Mouse (Mus musculus) stomach, postnatal 0 days (tissue): ENCODE measurements around the gene Dnaaf5. TPM values are rescaled to one million over a fixed set of nuclear protein-coding genes. Genes with fewer than 3 reads are reported as not detected.

Experiments
- ATAC-seq: fragments of 200-750 bp; cut with Nextera tagmentation; 2 replicates; pipeline ENCODE4 v1.8.0; 2017; ENCODE audit not compliant: low FRiP score, low TSS enrichment
- DNase-seq: peaks from one replicate; pipeline ENCODE4 v3.0.0-alpha.2; 2016; ENCODE audit warnings: low spot score
- H3K27ac ChIP-seq: fragments of 300-500 bp; sonication (generic); replicated peaks from 2 replicates; pipeline ENCODE4 v1.5.1; 2014; ENCODE audit warnings: mild to moderate bottlenecking, control low read depth
- H3K27me3 ChIP-seq: fragments of 300-500 bp; sonication (generic); 2 replicates; pipeline ENCODE4 v1.6.1; 2014; ENCODE audit warnings: low read length; ENCODE audit not compliant: control insufficient read depth, insufficient read depth
- H3K36me3 ChIP-seq: fragments of 300-500 bp; sonication (generic); 2 replicates; pipeline ENCODE4 v1.6.1; 2014; ENCODE audit warnings: low read length, mixed read lengths; ENCODE audit not compliant: control insufficient read depth, insufficient read depth
- H3K4me1 ChIP-seq: fragments of 300-500 bp; sonication (generic); replicated peaks from 2 replicates; pipeline ENCODE4 v1.6.1; 2014; ENCODE audit warnings: antibody characterized with exemption; ENCODE audit not compliant: control insufficient read depth, insufficient read depth
- H3K4me2 ChIP-seq: fragments of 300-500 bp; sonication (generic); replicated peaks from 2 replicates; pipeline ENCODE4 v1.6.1; 2014; ENCODE audit warnings: low read depth, mild to moderate bottlenecking, control low read depth, moderate library complexity
- H3K4me3 ChIP-seq: fragments of 300-500 bp; sonication (generic); 2 replicates; pipeline ENCODE4 v1.5.1; 2014; ENCODE audit warnings: low read depth, low read length, control low read depth
- H3K9ac ChIP-seq: fragments of 300-500 bp; sonication (generic); 2 replicates; pipeline ENCODE4 v1.6.1; 2014; ENCODE audit warnings: mild to moderate bottlenecking, low read length, control low read depth, mixed read lengths
- H3K9me3 ChIP-seq: fragments of 300-500 bp; sonication (generic); 2 replicates; pipeline ENCODE4 v1.6.1; 2016; ENCODE audit warnings: low read length; ENCODE audit not compliant: control insufficient read depth
- CTCF ChIP-seq: IDR thresholded peaks from 2 replicates; pipeline ENCODE4 v1.5.1; 2016; ENCODE audit warnings: antibody characterized with exemption, low read depth, mild to moderate bottlenecking, moderate library complexity
- EP300 ChIP-seq: optimal IDR thresholded peaks from 2 replicates; pipeline ENCODE3; 2016; ENCODE audit warnings: antibody characterized with exemption
- WGBS: fragments of 180-500 bp; shearing (Covaris S2); extraction: QIAGEN DNeasy Blood & Tissue Kit; methylation state at CpG from one replicate; pipeline ENCODE4 v1.1.7; 2014; 5-methylcytosine and 5-hydroxymethylcytosine counted together
- polyA plus RNA-seq: library from polyadenylated mRNA; unstranded; fragments of >200 nt; fragmentation: Nextera tagmentation; extraction: Ambion mirVana; gene quantifications from 2 replicates; pipeline ENCODE4 v1.2.1, GENCODE M21; 2015

Gene Dnaaf5
- polyA plus RNA-seq, 1 experiment from 2014 or later, result 1.9 TPM

DNA sequence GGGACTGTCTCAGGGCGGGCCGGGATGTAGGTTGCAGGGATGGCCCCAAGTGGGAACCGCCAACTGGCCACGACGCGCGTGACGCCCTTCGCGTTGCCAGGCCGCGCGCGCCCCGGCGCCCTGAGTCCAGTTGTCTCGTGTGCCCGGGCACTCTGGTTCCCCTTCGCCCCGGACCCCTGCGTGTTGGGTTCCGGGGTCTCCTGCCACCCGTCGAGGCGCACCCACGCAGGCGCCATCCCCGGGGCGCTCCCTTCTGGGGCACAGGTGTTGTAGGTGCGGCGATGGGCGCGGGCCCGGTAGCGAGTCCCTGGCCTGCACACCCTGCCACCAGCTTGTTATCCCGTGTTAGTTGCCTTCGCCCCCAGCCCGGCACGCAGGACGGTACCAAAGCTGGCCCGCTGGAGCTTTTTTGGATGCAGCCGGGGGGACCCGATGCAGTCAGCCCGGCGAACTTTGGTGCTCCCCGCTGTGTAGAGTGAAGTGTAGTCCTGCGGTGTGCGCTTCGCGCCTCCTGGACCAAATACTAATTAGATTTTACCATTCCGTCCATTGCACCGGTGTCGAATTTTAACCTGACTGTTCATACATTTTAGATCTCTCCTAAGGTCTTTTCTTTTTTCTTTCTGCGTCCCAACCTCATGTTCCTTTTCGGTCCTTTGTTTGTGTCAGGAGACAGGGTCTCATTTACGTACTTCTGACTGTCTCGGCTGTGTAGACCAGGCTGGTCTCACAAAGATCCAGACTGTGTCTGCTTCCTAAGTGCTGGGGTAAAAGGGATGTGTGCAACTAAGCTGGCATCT is 50.9 kb downstream of the Dnaaf5 start:
- H3K9ac ChIP-seq, result peak overlapping the region; percentile 85
- no peaks in the 10 kb centered on the region for H3K27me3 ChIP-seq
- no peak for TF ChIP-seq EP300
- TF ChIP-seq CTCF, result no peak
- H3K27ac ChIP-seq, result peak overlapping the region; percentile 87
- peak overlapping the region; percentile 90 for H3K4me3 ChIP-seq
- peak overlapping the region; percentile 98 for H3K4me2 ChIP-seq
- WGBS, result 1% methylated on average over 40 of the region's 57 CpGs
- peak; percentile 45 for ATAC-seq
- no peaks in the 10 kb centered on the region for H3K9me3 ChIP-seq
- DNase-seq, result peak; percentile 73
- H3K4me1 ChIP-seq, result peaks cover 3% of the 10 kb centered on the region; the same call in 1 of the 2 replicates
- 0 out of 2 replicates have a peak, but pooled peaks cover 3% of the 10 kb centered on the region for H3K36me3 ChIP-seq

DNA sequence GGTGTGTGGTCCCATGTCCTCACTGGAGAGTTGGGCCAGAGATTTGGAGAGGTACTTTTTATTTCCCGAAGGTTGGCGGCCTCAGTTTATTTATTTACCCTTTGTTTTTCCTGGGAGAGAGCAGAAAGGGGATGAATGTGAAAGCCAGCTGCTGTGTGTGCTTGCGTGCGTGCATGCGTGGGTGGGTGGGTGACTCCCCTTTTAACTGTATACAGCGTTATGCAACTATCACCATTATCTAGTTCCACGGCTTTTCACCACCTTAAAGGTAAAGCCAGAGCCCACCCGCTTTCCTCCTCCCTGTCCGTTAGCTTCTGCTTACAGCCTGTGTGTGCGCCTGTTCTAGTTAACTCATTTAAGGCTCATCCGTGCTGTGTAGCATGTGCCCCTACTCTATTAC is 52.1 kb downstream of the Dnaaf5 start:
- peak overlapping the region; percentile 98 for H3K4me2 ChIP-seq
- WGBS, result 54% methylated on average over 11 of the region's 11 CpGs
- ATAC-seq (no peak), DNase-seq (no peak)
- H3K36me3 ChIP-seq, result 0 out of 2 replicates have a peak, but pooled peaks cover 3% of the 10 kb centered on the region
- H3K27ac ChIP-seq, result no peak overlapping the region
- H3K4me1 ChIP-seq, result peaks cover 3% of the 10 kb centered on the region; the same call in 1 of the 2 replicates
- no peak overlapping the region for H3K9ac ChIP-seq
- H3K4me3 ChIP-seq, result peak overlapping the region; percentile 90; the same call in 1 of the 2 replicates
- H3K27me3 ChIP-seq, result no peaks in the 10 kb centered on the region
- TF ChIP-seq EP300 (no peak), CTCF (no peak)
- H3K9me3 ChIP-seq, result no peaks in the 10 kb centered on the region

DNA sequence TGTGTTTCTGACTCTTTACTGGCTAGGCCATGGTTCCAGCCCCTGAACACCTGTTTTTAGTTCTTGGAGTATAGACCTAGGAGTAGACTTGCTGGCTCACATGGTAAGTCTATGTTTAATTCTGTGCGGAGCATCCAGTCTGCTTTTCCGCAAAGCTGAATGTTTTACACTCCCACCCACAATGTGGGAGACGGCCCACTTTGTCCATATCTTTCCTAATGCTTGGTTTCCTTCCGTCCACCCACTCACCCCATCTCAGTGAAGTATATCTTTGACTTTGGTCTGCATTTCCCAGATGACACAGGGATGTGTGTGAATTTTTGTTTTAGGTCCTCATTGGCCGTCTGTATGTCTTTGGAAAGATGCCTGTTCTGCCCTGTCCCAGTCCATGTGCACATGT is 53.3 kb downstream of the Dnaaf5 start:
- no peak for ATAC-seq
- 83% methylated on average over 5 of the region's 5 CpGs for WGBS
- no peaks in the 10 kb centered on the region for H3K9me3 ChIP-seq
- no peaks in the 10 kb centered on the region for H3K27me3 ChIP-seq
- H3K9ac ChIP-seq, result no peak overlapping the region
- peaks cover 3% of the 10 kb centered on the region; the same call in 1 of the 2 replicates for H3K4me1 ChIP-seq
- no peak for DNase-seq
- H3K4me3 ChIP-seq, result no peak overlapping the region
- H3K27ac ChIP-seq, result no peak overlapping the region
- H3K4me2 ChIP-seq, result no peak overlapping the region
- TF ChIP-seq EP300 (no peak), CTCF (no peak)
- H3K36me3 ChIP-seq, result 0 out of 2 replicates have a peak, but pooled peaks cover 3% of the 10 kb centered on the region

DNA sequence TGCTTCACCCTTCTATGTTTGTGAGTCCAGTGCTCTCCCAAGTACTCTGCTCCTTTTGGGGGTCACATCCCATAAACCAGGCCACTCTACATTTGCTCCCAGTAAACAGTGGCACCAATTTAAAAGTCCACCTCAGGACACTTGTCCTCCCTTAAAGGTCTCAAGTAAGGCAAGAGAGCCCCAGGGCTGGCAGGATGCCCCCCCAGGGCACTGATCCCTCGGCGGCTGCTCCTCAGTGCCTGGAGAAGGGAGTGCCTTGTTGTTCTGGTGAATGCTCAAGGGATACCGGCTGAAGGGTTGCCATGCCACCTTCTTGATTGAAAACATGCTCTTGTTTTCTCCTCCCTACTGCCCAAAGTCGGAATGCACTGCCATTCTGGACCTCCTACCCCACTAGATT is 56.1 kb downstream of the Dnaaf5 start:
- no peak overlapping the region for H3K27ac ChIP-seq

DNA sequence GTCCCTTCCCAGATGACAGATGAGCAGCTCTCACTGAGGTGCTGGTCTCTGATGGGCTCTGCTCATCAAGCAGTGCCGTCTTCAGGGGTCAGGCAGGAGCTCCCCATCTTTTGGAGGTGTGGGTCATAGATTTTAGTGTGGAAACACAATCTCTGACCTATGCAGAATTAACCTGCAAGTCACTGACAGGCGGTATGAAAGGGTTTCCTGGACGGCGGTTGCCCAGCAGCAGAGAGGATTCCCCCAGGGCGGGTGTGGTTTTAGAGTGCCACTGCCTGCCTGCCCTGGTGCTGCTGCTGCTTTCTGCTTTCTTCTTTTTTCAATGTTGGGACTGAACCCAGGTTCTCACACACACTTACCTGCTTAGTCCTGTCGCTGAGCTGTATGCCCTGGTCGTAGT is 56.5 kb downstream of the Dnaaf5 start:
- no peak overlapping the region for H3K27ac ChIP-seq
- 59% methylated on average over 7 of the region's 7 CpGs for WGBS
- no peaks in the 10 kb centered on the region for H3K9me3 ChIP-seq
- H3K4me2 ChIP-seq, result no peak overlapping the region
- ATAC-seq (no peak), DNase-seq (no peak)
- 0 out of 2 replicates have a peak, but pooled peaks cover 3% of the 10 kb centered on the region for H3K36me3 ChIP-seq
- TF ChIP-seq EP300 (no peak), CTCF (no peak)
- no peak overlapping the region for H3K4me3 ChIP-seq
- H3K27me3 ChIP-seq, result no peaks in the 10 kb centered on the region
- H3K4me1 ChIP-seq, result 0 out of 2 replicates have a peak, but pooled peaks cover 3% of the 10 kb centered on the region
- no peak overlapping the region for H3K9ac ChIP-seq

More for the DNA sequence above, 56.1 kb downstream of the Dnaaf5 start:
- H3K4me1 ChIP-seq, result peaks cover 3% of the 10 kb centered on the region; the same call in 1 of the 2 replicates
- 0 out of 2 replicates have a peak, but pooled peaks cover 3% of the 10 kb centered on the region for H3K36me3 ChIP-seq
- no peaks in the 10 kb centered on the region for H3K9me3 ChIP-seq
- 58% methylated on average over 4 of the region's 4 CpGs for WGBS
- no peak overlapping the region for H3K4me2 ChIP-seq
- DNase-seq (no peak), ATAC-seq (no peak)
- H3K27me3 ChIP-seq, result no peaks in the 10 kb centered on the region
- TF ChIP-seq EP300 (no peak), CTCF (no peak)
- no peak overlapping the region for H3K9ac ChIP-seq
- no peak overlapping the region for H3K4me3 ChIP-seq

DNA sequence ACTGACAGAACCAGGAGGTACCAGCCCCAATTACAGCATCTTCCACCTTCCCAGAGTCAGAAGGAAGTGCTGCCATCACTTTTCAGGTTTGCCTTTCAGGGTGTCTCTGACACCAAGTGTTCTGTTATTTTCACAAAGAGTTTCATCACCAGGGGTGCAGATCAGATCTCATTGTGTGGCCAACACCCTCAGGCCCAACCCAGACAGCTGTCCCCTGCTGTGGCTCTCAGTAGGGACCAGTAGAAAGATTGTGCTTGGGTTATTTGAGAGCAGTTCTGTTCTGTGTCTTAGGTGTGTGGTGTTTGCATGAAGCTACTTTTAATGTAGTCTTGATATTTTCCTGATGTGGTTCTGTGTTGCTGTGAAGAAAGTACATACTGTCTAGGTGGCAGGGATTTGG is 58.2 kb downstream of the Dnaaf5 start:
- H3K36me3 ChIP-seq, result 0 out of 2 replicates have a peak, but pooled peaks cover 3% of the 10 kb centered on the region
- TF ChIP-seq CTCF (no peak), EP300 (no peak)

More for the DNA sequence above, 58.2 kb downstream of the Dnaaf5 start:
- Histone ChIP-seq H3K27ac (no peak overlapping the region), H3K9me3 (no peaks in the 10 kb centered on the region), H3K4me1 (no peaks in the 10 kb centered on the region), H3K4me2 (no peak overlapping the region), H3K27me3 (no peaks in the 10 kb centered on the region), H3K9ac (no peak overlapping the region), H3K4me3 (no peak overlapping the region)
- DNase-seq (no peak), ATAC-seq (no peak)
